Mouse (Mus musculus) retina, postnatal 1 day (tissue): ENCODE data around the gene Glud1.

ENCODE experiments used
- DNase-seq: peaks from one replicate; pipeline ENCODE4 v3.0.0-alpha.2; 2012

Gene Glud1

GRCm38 (mm10) chr14:34310234-34310965 lies at the start of gene Glud1, which contains the start of gene Shld2:
Gene Glud1, plus strand, starts transcription at chr14:34310727.
Gene Shld2, minus strand, starts transcription at chr14:34310493.
- DNase-seq = peak; percentile 97

- DNase-seq = no peak
Measured at GRCm38 (mm10) chr14:34268046-34268445, 42.5 kb upstream of the Glud1 start.

GRCm38 (mm10) chr14:34273280-34273679 lies 37.2 kb upstream of the Glud1 start:
- DNase-seq = peak; percentile 48

- no peak for DNase-seq
Measured at GRCm38 (mm10) chr14:34274141-34274540, 36.4 kb upstream of the Glud1 start.

- no peak for DNase-seq
Measured at GRCm38 (mm10) chr14:34275225-34275624, 35.3 kb upstream of the Glud1 start.

- no peak for DNase-seq
Measured at GRCm38 (mm10) chr14:34279726-34280125, 30.8 kb upstream of the Glud1 start.

GRCm38 (mm10) chr14:34280798-34281197 lies 29.7 kb upstream of the Glud1 start:
- no peak for DNase-seq

- DNase-seq = no peak
Measured at GRCm38 (mm10) chr14:34281736-34282269, 28.7 kb upstream of the Glud1 start.

GRCm38 (mm10) chr14:34288396-34288795 lies 22.1 kb upstream of the Glud1 start:
- DNase-seq = no peak

- DNase-seq = no peak
Measured at GRCm38 (mm10) chr14:34289259-34290015, 21.1 kb upstream of the Glud1 start.

- DNase-seq = no peak
Measured at GRCm38 (mm10) chr14:34290229-34290628, 20.3 kb upstream of the Glud1 start.

GRCm38 (mm10) chr14:34293641-34294040 lies 16.9 kb upstream of the Glud1 start:
- no peak for DNase-seq

GRCm38 (mm10) chr14:34296350-34296749 lies 14.2 kb upstream of the Glud1 start:
- no peak for DNase-seq

GRCm38 (mm10) chr14:34297038-34297437 lies 13.5 kb upstream of the Glud1 start:
- DNase-seq = no peak

- DNase-seq = no peak
Measured at GRCm38 (mm10) chr14:34297634-34298033, 12.9 kb upstream of the Glud1 start.

GRCm38 (mm10) chr14:34298871-34299700 lies 11.4 kb upstream of the Glud1 start:
- no peak for DNase-seq

GRCm38 (mm10) chr14:34302681-34303242 lies 7.8 kb upstream of the Glud1 start:
- no peak for DNase-seq

- DNase-seq = no peak
Measured at GRCm38 (mm10) chr14:34303265-34303680, 7.3 kb upstream of the Glud1 start.

- DNase-seq = no peak
Measured at GRCm38 (mm10) chr14:34309266-34309665, 1.3 kb upstream of the Glud1 start.

GRCm38 (mm10) chr14:34309907-34310233 lies 657 bp upstream of the Glud1 start:
- no peak for DNase-seq

- DNase-seq = peak; percentile 69
Measured at GRCm38 (mm10) chr14:34311021-34311631, 599 bp downstream of the Glud1 start.

GRCm38 (mm10) chr14:34311691-34312090 lies 1.2 kb downstream of the Glud1 start:
- DNase-seq = peak; percentile 6
